Mouse (Mus musculus): ENCODE measurements around the gene Gm26661. TPM values are rescaled to one million over a fixed set of nuclear protein-coding genes. Genes with fewer than 3 reads are reported as not detected.

Gene Gm26661
- polyA plus RNA-seq, 1 experiment from 2014 or later = not detected

DNA sequence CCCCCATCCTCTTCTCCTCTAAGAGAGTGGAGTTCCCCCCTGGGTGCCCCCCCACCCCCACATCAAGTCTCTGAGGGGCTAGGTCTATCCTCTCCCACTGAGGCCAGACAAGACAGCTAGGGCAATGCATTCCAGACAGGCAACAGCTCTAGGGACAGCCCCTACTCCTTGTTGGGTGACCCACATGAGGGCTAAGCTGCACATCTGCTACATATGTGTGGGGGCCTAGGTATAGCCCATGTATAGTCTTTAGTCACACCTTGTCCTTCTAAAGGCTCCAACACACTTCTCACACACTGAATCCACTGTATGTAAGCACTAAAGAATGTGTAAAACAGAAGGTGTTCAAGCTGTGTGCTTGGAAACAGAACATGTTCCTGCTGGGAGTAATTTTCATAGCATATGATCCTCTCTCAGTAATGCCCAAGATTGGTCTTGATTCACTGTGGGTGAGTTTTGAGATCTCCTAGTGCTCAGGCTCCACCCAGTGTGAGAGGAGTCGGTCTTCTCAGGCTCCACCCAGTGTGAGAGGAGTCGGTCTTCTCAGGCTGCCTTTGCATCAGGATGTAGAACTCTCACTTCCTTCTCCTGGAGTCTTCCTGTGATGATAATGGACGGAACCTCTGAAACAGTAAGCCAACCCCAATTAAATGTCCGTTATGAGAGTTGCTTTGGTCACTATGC lies 12.6 kb downstream of the Gm26661 start:
- WGBS = 43% methylated on average over 4 of the region's 4 CpGs
- no peak overlapping the region for H3K9ac ChIP-seq (ENCODE audit: low read length)
- H3K27me3 ChIP-seq (ENCODE audit: control insufficient read depth, insufficient read depth, low read length) = no peaks in the 10 kb centered on the region
- no peak overlapping the region for H3K4me2 ChIP-seq (replicated peaks; ENCODE audit: low read depth)
- H3K4me3 ChIP-seq (ENCODE audit: low read depth, low read length) = no peak overlapping the region
- TF ChIP-seq CTCF (IDR thresholded peaks at IDR 0.05; ENCODE audit: low read depth) (no peak), EP300 (optimal IDR thresholded peaks at IDR 0.05) (no peak)
- H3K27ac ChIP-seq (replicated peaks) = no peak overlapping the region
- no peak for DNase-seq (ENCODE audit: low spot score)
- H3K9me3 ChIP-seq (ENCODE audit: control insufficient read depth, low read length) = no peaks in the 10 kb centered on the region
- ATAC-seq (ENCODE audit: low FRiP score, low TSS enrichment) = no peak
- no peaks in the 10 kb centered on the region for H3K4me1 ChIP-seq (replicated peaks; ENCODE audit: control insufficient read depth, insufficient read depth)
- H3K36me3 ChIP-seq (ENCODE audit: control insufficient read depth, insufficient read depth, low read length) = no peaks in the 10 kb centered on the region

DNA sequence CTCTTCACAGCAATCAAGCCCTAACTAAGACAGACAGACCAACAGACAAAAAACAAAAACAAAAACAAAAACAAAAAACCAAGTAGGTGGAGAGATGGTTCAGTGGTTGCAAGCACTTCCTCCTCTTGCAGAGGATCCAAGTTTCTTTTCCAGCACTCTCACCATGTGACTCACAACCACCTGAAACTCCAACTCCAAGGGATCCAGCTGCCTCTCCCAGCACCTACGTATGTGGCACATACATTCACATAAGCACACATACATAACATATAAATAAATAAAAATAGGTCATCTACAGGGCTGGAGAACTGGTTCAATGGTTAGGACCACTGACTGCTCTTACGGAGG lies 13.1 kb downstream of the Gm26661 start:
- H3K4me1 ChIP-seq (replicated peaks; ENCODE audit: control insufficient read depth, insufficient read depth) = no peaks in the 10 kb centered on the region
- DNase-seq (ENCODE audit: low spot score) (no peak), ATAC-seq (ENCODE audit: low FRiP score, low TSS enrichment) (no peak)
- no peak overlapping the region for H3K4me2 ChIP-seq (replicated peaks; ENCODE audit: low read depth)
- no peaks in the 10 kb centered on the region for H3K9me3 ChIP-seq (ENCODE audit: control insufficient read depth, low read length)
- H3K4me3 ChIP-seq (ENCODE audit: low read depth, low read length) = no peak overlapping the region
- H3K27ac ChIP-seq (replicated peaks) = no peak overlapping the region
- H3K36me3 ChIP-seq (ENCODE audit: control insufficient read depth, insufficient read depth, low read length) = no peaks in the 10 kb centered on the region
- WGBS = 92% methylated on average over 2 of the region's 2 CpGs
- H3K9ac ChIP-seq (ENCODE audit: low read length) = no peak overlapping the region
- TF ChIP-seq CTCF (IDR thresholded peaks at IDR 0.05; ENCODE audit: low read depth) = no peak
- no peak for TF ChIP-seq EP300 (optimal IDR thresholded peaks at IDR 0.05)
- H3K27me3 ChIP-seq (ENCODE audit: control insufficient read depth, insufficient read depth, low read length) = no peaks in the 10 kb centered on the region

GRCm38 (mm10) chr14:7807711-7808110 lies 16.3 kb downstream of the Gm26661 start:
- H3K9ac ChIP-seq (ENCODE audit: low read length) = no peak overlapping the region
- H3K4me3 ChIP-seq (ENCODE audit: low read depth, low read length) = no peak overlapping the region
- TF ChIP-seq CTCF (IDR thresholded peaks at IDR 0.05; ENCODE audit: low read depth) (no peak), EP300 (optimal IDR thresholded peaks at IDR 0.05) (no peak)
- ATAC-seq (ENCODE audit: low FRiP score, low TSS enrichment) (peak; percentile 88), DNase-seq (ENCODE audit: low spot score) (peak; percentile 78)
- no peaks in the 10 kb centered on the region for H3K4me1 ChIP-seq (replicated peaks; ENCODE audit: control insufficient read depth, insufficient read depth)
- H3K4me2 ChIP-seq (replicated peaks; ENCODE audit: low read depth) = no peak overlapping the region
- H3K27me3 ChIP-seq (ENCODE audit: control insufficient read depth, insufficient read depth, low read length) = no peaks in the 10 kb centered on the region
- H3K27ac ChIP-seq (replicated peaks) = peak overlapping the region; percentile 87
- H3K9me3 ChIP-seq (ENCODE audit: control insufficient read depth, low read length) = no peaks in the 10 kb centered on the region
- WGBS = 63% methylated on average over 4 of the region's 4 CpGs
- no peaks in the 10 kb centered on the region for H3K36me3 ChIP-seq (ENCODE audit: control insufficient read depth, insufficient read depth, low read length)

- 46% methylated on average over 11 of the region's 11 CpGs for WGBS
- no peak for TF ChIP-seq EP300 (optimal IDR thresholded peaks at IDR 0.05)
- peak; percentile 34; the same call in 1 of the 2 replicates for TF ChIP-seq CTCF (IDR thresholded peaks at IDR 0.05; ENCODE audit: low read depth)
- Histone ChIP-seq H3K9ac (ENCODE audit: low read length) (no peak overlapping the region), H3K4me2 (replicated peaks; ENCODE audit: low read depth) (0 out of 2 replicates have a peak overlapping the region, but pooled peaks have one; percentile 14), H3K36me3 (ENCODE audit: control insufficient read depth, insufficient read depth, low read length) (no peaks in the 10 kb centered on the region), H3K9me3 (ENCODE audit: control insufficient read depth, low read length) (no peaks in the 10 kb centered on the region), H3K4me1 (replicated peaks; ENCODE audit: control insufficient read depth, insufficient read depth) (no peaks in the 10 kb centered on the region), H3K27me3 (ENCODE audit: control insufficient read depth, insufficient read depth, low read length) (no peaks in the 10 kb centered on the region), H3K27ac (replicated peaks) (peak overlapping the region; percentile 87), H3K4me3 (ENCODE audit: low read depth, low read length) (no peak overlapping the region)
- ATAC-seq (ENCODE audit: low FRiP score, low TSS enrichment) (peak; percentile 86), DNase-seq (ENCODE audit: low spot score) (peak; percentile 69)
These were observed 17.2 kb downstream of the Gm26661 start for GRCm38 (mm10) chr14:7808501-7808981.

GRCm38 (mm10) chr14:7809043-7809955 lies 17.9 kb downstream of the Gm26661 start:
- H3K27ac ChIP-seq (replicated peaks) = peak overlapping the region; percentile 87
- peak; percentile 36 for DNase-seq (ENCODE audit: low spot score)

More at GRCm38 (mm10) chr14:7809043-7809955, 17.9 kb downstream of the Gm26661 start:
- no peak overlapping the region for H3K4me2 ChIP-seq (replicated peaks; ENCODE audit: low read depth)
- WGBS = 55% methylated on average over 12 of the region's 12 CpGs
- no peaks in the 10 kb centered on the region for H3K9me3 ChIP-seq (ENCODE audit: control insufficient read depth, low read length)
- H3K4me3 ChIP-seq (ENCODE audit: low read depth, low read length) = no peak overlapping the region
- no peak for TF ChIP-seq EP300 (optimal IDR thresholded peaks at IDR 0.05)
- TF ChIP-seq CTCF (IDR thresholded peaks at IDR 0.05; ENCODE audit: low read depth) = no peak
- no peaks in the 10 kb centered on the region for H3K36me3 ChIP-seq (ENCODE audit: control insufficient read depth, insufficient read depth, low read length)
- ATAC-seq (ENCODE audit: low FRiP score, low TSS enrichment) = peak; percentile 55
- no peak overlapping the region for H3K9ac ChIP-seq (ENCODE audit: low read length)
- H3K27me3 ChIP-seq (ENCODE audit: control insufficient read depth, insufficient read depth, low read length) = no peaks in the 10 kb centered on the region
- no peaks in the 10 kb centered on the region for H3K4me1 ChIP-seq (replicated peaks; ENCODE audit: control insufficient read depth, insufficient read depth)

Data from stomach, postnatal 0 days (tissue).